ENCODE assay signal across 8 mouse cellular contexts in genomic region chr4:155398222-155398540, GRCm38 (mm10). TPM values are rescaled to one million over a fixed set of nuclear protein-coding genes. Genes with fewer than 3 reads are reported as not detected.
A peak's percentile ranks its signal among the peaks of the same experiment; 100 is the strongest.
DNase-seq lines count a peak whose midpoint lies in the region; ATAC-seq and TF ChIP-seq lines count a peak whose summit lies in the region.

No protein-coding gene starts in this region.

- peak overlapping the region; percentile 63 for H3K4me2 ChIP-seq in kidney, embryonic 14.5 days (replicated peaks; ENCODE audit: low read depth, low read length)
- H3K4me2 ChIP-seq in embryonic facial prominence, embryonic 12.5 days (replicated peaks) = peak overlapping the region; percentile 88
- H3K4me2 ChIP-seq in hindbrain, postnatal 0 days (ENCODE audit: low read depth, low read length) = peak overlapping the region; percentile 73
- H3K4me2 ChIP-seq in midbrain, embryonic 16.5 days (ENCODE audit: low read length) = peak overlapping the region; percentile 83

- intact Hi-C loops in gastrocnemius, postnatal 14 days (cut with DNase I; ENCODE audit: low total_unique reads) = no loop called here

- no peaks in the 10 kb centered on the region for H3K36me3 ChIP-seq in kidney, embryonic 14.5 days (ENCODE audit: control insufficient read depth, insufficient read depth, low read length)
- no peaks in the 10 kb centered on the region for H3K36me3 ChIP-seq in embryonic facial prominence, embryonic 12.5 days
- no peaks in the 10 kb centered on the region for H3K36me3 ChIP-seq in hindbrain, postnatal 0 days (ENCODE audit: insufficient read depth, low read length)
- H3K36me3 ChIP-seq in midbrain, embryonic 16.5 days (ENCODE audit: control insufficient read depth, insufficient read depth, low read length) = no peaks in the 10 kb centered on the region

- no peaks in the 10 kb centered on the region for H3K9me3 ChIP-seq in kidney, embryonic 14.5 days (ENCODE audit: control insufficient read depth, low read length)
- no peaks in the 10 kb centered on the region for H3K9me3 ChIP-seq in embryonic facial prominence, embryonic 12.5 days
- no peaks in the 10 kb centered on the region for H3K9me3 ChIP-seq in hindbrain, postnatal 0 days (ENCODE audit: low read length)
- H3K9me3 ChIP-seq in midbrain, embryonic 16.5 days (replicated peaks; ENCODE audit: control insufficient read depth, low read length, poor library complexity, severe bottlenecking) = no peaks in the 10 kb centered on the region

- WGBS in kidney, embryonic 14.5 days = 3% methylated on average over 9 of the region's 9 CpGs
- WGBS in embryonic facial prominence, embryonic 12.5 days = 4% methylated on average over 9 of the region's 9 CpGs
- 4% methylated on average over 9 of the region's 9 CpGs for WGBS in hindbrain, postnatal 0 days
- WGBS in midbrain, embryonic 16.5 days = 4% methylated on average over 9 of the region's 9 CpGs

- no peaks in the 10 kb centered on the region for H3K4me1 ChIP-seq in kidney, embryonic 14.5 days (ENCODE audit: control insufficient read depth, insufficient read depth, low read length)
- H3K4me1 ChIP-seq in embryonic facial prominence, embryonic 12.5 days = 0 out of 2 replicates have a peak, but pooled peaks cover 8% of the 10 kb centered on the region
- peaks cover 5% of the 10 kb centered on the region; the same call in 1 of the 2 replicates for H3K4me1 ChIP-seq in hindbrain, postnatal 0 days (ENCODE audit: insufficient read depth, low read length)
- no peaks in the 10 kb centered on the region for H3K4me1 ChIP-seq in midbrain, embryonic 16.5 days (ENCODE audit: control insufficient read depth, insufficient read depth, low read length)

- peak overlapping the region; percentile 30 for H3K4me3 ChIP-seq in kidney, embryonic 14.5 days (ENCODE audit: low read length)
- H3K4me3 ChIP-seq in embryonic facial prominence, embryonic 12.5 days = peak overlapping the region; percentile 41
- peak overlapping the region; percentile 45 for H3K4me3 ChIP-seq in hindbrain, postnatal 0 days (ENCODE audit: low read length)
- peak overlapping the region; percentile 45 for H3K4me3 ChIP-seq in midbrain, embryonic 16.5 days (ENCODE audit: low read depth, low read length)

- DNase-seq in kidney, postnatal 25 days = no peak
- DNase-seq in hindbrain, postnatal 0 days (ENCODE audit: low spot score) = no peak
- DNase-seq in cerebellum, adult 11 months = no peak
- no peak for DNase-seq in urinary bladder, postnatal 25 days (ENCODE audit: low spot score)
- DNase-seq in gastrocnemius, postnatal 14 days = no peak

- H3K27me3 ChIP-seq in kidney, embryonic 14.5 days (ENCODE audit: control insufficient read depth, insufficient read depth, low read length) = peaks cover 16% of the 10 kb centered on the region
- H3K27me3 ChIP-seq in embryonic facial prominence, embryonic 12.5 days = peaks cover 39% of the 10 kb centered on the region
- peaks cover 28% of the 10 kb centered on the region; the same call in 1 of the 2 replicates for H3K27me3 ChIP-seq in hindbrain, postnatal 0 days (ENCODE audit: insufficient read depth, low read length)
- H3K27me3 ChIP-seq in midbrain, embryonic 16.5 days (ENCODE audit: control insufficient read depth, insufficient read depth, low read depth, low read length) = peaks cover 26% of the 10 kb centered on the region

- no peak; the same call in 1 of the 2 replicates for ATAC-seq in kidney, embryonic 14.5 days (ENCODE audit: low FRiP score, low TSS enrichment)
- ATAC-seq in embryonic facial prominence, embryonic 12.5 days (ENCODE audit: insufficient number of reproducible peaks, insufficient read depth, low FRiP score, low TSS enrichment) = no peak
- ATAC-seq in hindbrain, postnatal 0 days = no peak
- ATAC-seq in midbrain, embryonic 16.5 days = peak; percentile 51; the same call in 1 of the 2 replicates

- no peak overlapping the region for H3K27ac ChIP-seq in kidney, embryonic 14.5 days (ENCODE audit: low read depth, low read length)
- no peak overlapping the region for H3K27ac ChIP-seq in embryonic facial prominence, embryonic 12.5 days
- no peak overlapping the region for H3K27ac ChIP-seq in hindbrain, postnatal 0 days
- no peak overlapping the region for H3K27ac ChIP-seq in midbrain, embryonic 16.5 days (ENCODE audit: low read length)

- no peak for TF ChIP-seq CTCF in hindbrain, postnatal 0 days (IDR thresholded peaks at IDR 0.05; ENCODE audit: low read depth)

- no peak overlapping the region for H3K9ac ChIP-seq in kidney, embryonic 14.5 days (ENCODE audit: low read depth, low read length)
- peak overlapping the region; percentile 33; the same call in 1 of the 2 replicates for H3K9ac ChIP-seq in embryonic facial prominence, embryonic 12.5 days
- no peak overlapping the region; the same call in 1 of the 2 replicates for H3K9ac ChIP-seq in hindbrain, postnatal 0 days (replicated peaks; ENCODE audit: low read length)
- H3K9ac ChIP-seq in midbrain, embryonic 16.5 days (ENCODE audit: low read depth, low read length) = peak overlapping the region; percentile 57; the same call in 1 of the 2 replicates

RNA-seq across cellular contexts. Expression of gene Gabrd, which starts 0.3 kb away (rescaled TPM):
- 0.07 TPM in 1 of 2 replicates, not detected in the other for polyA plus RNA-seq in kidney, embryonic 14.5 days (2014; fragmentation: Nextera tagmentation; extraction: Ambion mirVana)
- not detected in 2 replicates for polyA plus RNA-seq in embryonic facial prominence, embryonic 12.5 days (2016; fragmentation: Nextera tagmentation; extraction: Ambion mirVana)
- total RNA-seq in hindbrain, postnatal 0 days (2014; rRNA removed) = 0.42 and 0.72 TPM in 2 replicates
- 0.29 and 0.50 TPM in 2 replicates for polyA plus RNA-seq in hindbrain, postnatal 0 days (2015; fragmentation: Nextera tagmentation; extraction: Ambion mirVana)
- 0.22 and 0.26 TPM in 2 replicates for polyA plus RNA-seq in midbrain, embryonic 16.5 days (2015; fragmentation: Nextera tagmentation; extraction: Ambion mirVana)
- total RNA-seq in gastrocnemius, postnatal 14 days (2021) = under 1 TPM; 0.53 to 0.62 TPM

RNA-seq across cellular contexts. Expression of gene Cfap74, which starts 10.8 kb away (rescaled TPM):
- 2.2 and 2.3 TPM in 2 replicates for polyA plus RNA-seq in kidney, embryonic 14.5 days (2014; fragmentation: Nextera tagmentation; extraction: Ambion mirVana)
- 4.9 and 6.9 TPM in 2 replicates for polyA plus RNA-seq in embryonic facial prominence, embryonic 12.5 days (2016; fragmentation: Nextera tagmentation; extraction: Ambion mirVana)
- 3.7 and 5.7 TPM in 2 replicates for total RNA-seq in hindbrain, postnatal 0 days (2014; rRNA removed)
- polyA plus RNA-seq in hindbrain, postnatal 0 days (2015; fragmentation: Nextera tagmentation; extraction: Ambion mirVana) = 5.2 and 5.5 TPM in 2 replicates
- polyA plus RNA-seq in midbrain, embryonic 16.5 days (2015; fragmentation: Nextera tagmentation; extraction: Ambion mirVana) = 5.9 and 6.4 TPM in 2 replicates
- total RNA-seq in gastrocnemius, postnatal 14 days (2021) = under 1 TPM; 0.62 to 0.66 TPM

RNA-seq across cellular contexts. Expression of gene Prkcz, which starts 37.0 kb away (rescaled TPM):
- polyA plus RNA-seq in kidney, embryonic 14.5 days (2014; fragmentation: Nextera tagmentation; extraction: Ambion mirVana) = 7.8 and 10.2 TPM in 2 replicates
- 11.0 and 12.2 TPM in 2 replicates for polyA plus RNA-seq in embryonic facial prominence, embryonic 12.5 days (2016; fragmentation: Nextera tagmentation; extraction: Ambion mirVana)
- total RNA-seq in hindbrain, postnatal 0 days (2014; rRNA removed) = 85.0 and 85.1 TPM in 2 replicates
- 80.4 and 84.2 TPM in 2 replicates for polyA plus RNA-seq in hindbrain, postnatal 0 days (2015; fragmentation: Nextera tagmentation; extraction: Ambion mirVana)
- 95.8 and 97.1 TPM in 2 replicates for polyA plus RNA-seq in midbrain, embryonic 16.5 days (2015; fragmentation: Nextera tagmentation; extraction: Ambion mirVana)
- total RNA-seq in gastrocnemius, postnatal 14 days (2021) = 1 to 10 TPM; 1.6 to 2.6 TPM

Comparison
In these comparisons a context has a peak if more than half of its experiments do, and no peak if none do; other contexts are left out.
1. H3K9ac ChIP-seq: peak in embryonic facial prominence, embryonic 12.5 days (single experiment) and midbrain, embryonic 16.5 days (single experiment); none in kidney, embryonic 14.5 days (single experiment) and hindbrain, postnatal 0 days (single experiment).
2. Peak in every context shown above with its lines, with median percentiles within 50 percentile points of each other: H3K4me2 ChIP-seq and H3K4me3 ChIP-seq.